Mouse (Mus musculus) urinary bladder, adult 2 months (tissue): ENCODE results near the gene Lrrc20. TPM values are rescaled to one million over a fixed set of nuclear protein-coding genes. Genes with fewer than 3 reads are reported as not detected.

Experiments
- DNase-seq: peaks from one replicate; pipeline ENCODE4 v3.0.0; 2022; ENCODE audit warnings: low spot score
- polyA plus RNA-seq: library from polyadenylated mRNA; depleted of rRNA; stranded (reverse); fragments of >200 nt; gene quantifications from 2 replicates; pipeline ENCODE4 v1.2.3, GENCODE M21; 2012

Lrrc20 gene
- polyA plus RNA-seq, 1 experiment: 11.8 TPM

- no peak for DNase-seq
Measured at GRCm38 (mm10) chr10:61516866-61517265, 41.3 kb downstream of the Lrrc20 start.

GRCm38 (mm10) chr10:61517296-61518071 is 41.9 kb downstream of the Lrrc20 start:
- no peak for DNase-seq

GRCm38 (mm10) chr10:61518320-61518719 is 42.7 kb downstream of the Lrrc20 start:
- no peak for DNase-seq

- DNase-seq: no peak
Measured at GRCm38 (mm10) chr10:61519491-61519890, 43.9 kb downstream of the Lrrc20 start.

GRCm38 (mm10) chr10:61520714-61521113 is 45.1 kb downstream of the Lrrc20 start:
- no peak for DNase-seq

- no peak for DNase-seq
Measured at GRCm38 (mm10) chr10:61530936-61531335, 55.3 kb downstream of the Lrrc20 start.

- DNase-seq: no peak
Measured at GRCm38 (mm10) chr10:61533285-61533684, 57.7 kb downstream of the Lrrc20 start.

GRCm38 (mm10) chr10:61534371-61535101 is 58.9 kb downstream of the Lrrc20 start:
- DNase-seq: no peak

- no peak for DNase-seq
Measured at GRCm38 (mm10) chr10:61535441-61535840, 59.8 kb downstream of the Lrrc20 start.

- DNase-seq: peak; percentile 38
Measured at GRCm38 (mm10) chr10:61536130-61537035, 60.8 kb downstream of the Lrrc20 start.

GRCm38 (mm10) chr10:61537036-61537380 is 61.4 kb downstream of the Lrrc20 start:
- no peak for DNase-seq

- no peak for DNase-seq
Measured at GRCm38 (mm10) chr10:61538446-61538845, 62.8 kb downstream of the Lrrc20 start.

GRCm38 (mm10) chr10:61544127-61544862 is 68.7 kb downstream of the Lrrc20 start:
- no peak for DNase-seq

- DNase-seq: no peak
Measured at GRCm38 (mm10) chr10:61544863-61545240, 69.3 kb downstream of the Lrrc20 start.

GRCm38 (mm10) chr10:61550106-61550505 is 74.5 kb downstream of the Lrrc20 start:
- no peak for DNase-seq

- no peak for DNase-seq
Measured at GRCm38 (mm10) chr10:61555155-61555554, 79.6 kb downstream of the Lrrc20 start.

GRCm38 (mm10) chr10:61558631-61559030 is 83.0 kb downstream of the Lrrc20 start:
- DNase-seq: no peak

GRCm38 (mm10) chr10:61559544-61559943 is 83.9 kb downstream of the Lrrc20 start:
- DNase-seq: no peak

GRCm38 (mm10) chr10:61563550-61563949 is 87.9 kb downstream of the Lrrc20 start:
- no peak for DNase-seq

- no peak for DNase-seq
Measured at GRCm38 (mm10) chr10:61564408-61564807, 88.8 kb downstream of the Lrrc20 start.

GRCm38 (mm10) chr10:61570181-61570580 is 94.6 kb downstream of the Lrrc20 start:
- DNase-seq: no peak

GRCm38 (mm10) chr10:61572126-61572525 is 96.5 kb downstream of the Lrrc20 start:
- DNase-seq: no peak
